ENCODE assay signal across 8 mouse cellular contexts in genomic region chr11:19007541-19008424, GRCm38 (mm10). TPM values are rescaled to one million over a fixed set of nuclear protein-coding genes. Genes with fewer than 3 reads are reported as not detected.
DNase-seq lines count a peak whose midpoint lies in the region; ATAC-seq and TF ChIP-seq lines count a peak whose summit lies in the region.

No protein-coding gene starts in this region.

- peaks cover 48% of the 10 kb centered on the region for H3K36me3 ChIP-seq in heart, embryonic 10.5 days
- no peaks in the 10 kb centered on the region for H3K36me3 ChIP-seq in midbrain, embryonic 15.5 days (replicated peaks)

- peak overlapping the region; percentile 47 for H3K4me2 ChIP-seq in midbrain, embryonic 15.5 days

- intact Hi-C loops in gastrocnemius, adult 2 months (cut with DNase I), result no loop called here

- WGBS in heart, embryonic 10.5 days, result 15% methylated on average over 45 of the region's 45 CpGs
- WGBS in midbrain, embryonic 15.5 days, result 13% methylated on average over 45 of the region's 45 CpGs

- peaks cover 52% of the 10 kb centered on the region for H3K4me1 ChIP-seq in heart, embryonic 10.5 days
- H3K4me1 ChIP-seq in midbrain, embryonic 15.5 days, result peaks cover 22% of the 10 kb centered on the region

- H3K27me3 ChIP-seq in heart, embryonic 10.5 days (ENCODE audit: insufficient read depth, poor library complexity, severe bottlenecking), result no peaks in the 10 kb centered on the region
- peaks cover 13% of the 10 kb centered on the region; the same call in 1 of the 2 replicates for H3K27me3 ChIP-seq in midbrain, embryonic 15.5 days (replicated peaks)

- peak overlapping the region; percentile 11; the same call in 1 of the 2 replicates for H3K9ac ChIP-seq in midbrain, embryonic 15.5 days

- H3K9me3 ChIP-seq in heart, embryonic 10.5 days, result no peaks in the 10 kb centered on the region
- H3K9me3 ChIP-seq in midbrain, embryonic 15.5 days, result no peaks in the 10 kb centered on the region

- peak overlapping the region; percentile 24 for H3K4me3 ChIP-seq in gastrocnemius, adult 2 months
- peak overlapping the region; percentile 79 for H3K4me3 ChIP-seq in heart, embryonic 10.5 days
- peak overlapping the region; percentile 25 for H3K4me3 ChIP-seq in midbrain, embryonic 15.5 days

- TF ChIP-seq CTCF in gastrocnemius, adult 2 months (IDR thresholded peaks at IDR 0.05), result no peak

- no peak for DNase-seq in gastrocnemius, adult 2 months
- no peak for DNase-seq in gastrocnemius, adult 18-20 months (ENCODE audit: low spot score)
- peak; percentile 79 to 82 for DNase-seq in cerebellum, postnatal 10 days
- peak; percentile 78 for DNase-seq in heart, embryonic 10.5 days (ENCODE audit: low spot score)
- DNase-seq in kidney, postnatal 14 days, result peak; percentile 22
- no peak for DNase-seq in T-cell, adult 2 months (ENCODE audit: low spot score)
- no peak for DNase-seq in spleen, postnatal 4 days (ENCODE audit: low spot score in 2 of 2)

- ATAC-seq in midbrain, embryonic 15.5 days (replicated peaks), result peak; percentile 60

- H3K27ac ChIP-seq in gastrocnemius, adult 2 months, result peak overlapping the region; percentile 25; the same call in 1 of the 2 replicates
- H3K27ac ChIP-seq in heart, embryonic 10.5 days, result peak overlapping the region; percentile 100
- peak overlapping the region; percentile 49 for H3K27ac ChIP-seq in midbrain, embryonic 15.5 days

RNA-seq across cellular contexts. Expression of gene Meis1, which starts 11.0 kb away (rescaled TPM):
- 1 to 10 TPM; 3.0 to 4.0 TPM for total RNA-seq in gastrocnemius, adult 2 months (2021)
- 1 to 10 TPM; 3.6 to 4.0 TPM for total RNA-seq in gastrocnemius, adult 18-20 months (2021)
- 111 and 139 TPM in 2 replicates for polyA plus RNA-seq in heart, embryonic 10.5 days (2016; fragmentation: Nextera tagmentation; extraction: Ambion mirVana)
- 38.5 and 43.1 TPM in 2 replicates for polyA plus RNA-seq in midbrain, embryonic 15.5 days (2015; fragmentation: Nextera tagmentation; extraction: Ambion mirVana)

Comparison
In these comparisons a context has a peak if more than half of its experiments do, and no peak if none do; other contexts are left out.
1. DNase-seq: peak in cerebellum, postnatal 10 days (2 of 2), heart, embryonic 10.5 days (single experiment) and kidney, postnatal 14 days (single experiment); none in gastrocnemius, adult 2 months (single experiment), gastrocnemius, adult 18-20 months (single experiment), T-cell, adult 2 months (single experiment) and spleen, postnatal 4 days (0 of 2).
2. H3K27ac ChIP-seq: peak in every context shown above with its lines; median percentile 100 in heart, embryonic 10.5 days; 49 in midbrain, embryonic 15.5 days; 25 in gastrocnemius, adult 2 months.
3. H3K4me3 ChIP-seq: peak in every context shown above with its lines; median percentile 79 in heart, embryonic 10.5 days; 25 in midbrain, embryonic 15.5 days; 24 in gastrocnemius, adult 2 months.